Comparison of ENCODE assay signal across 21 mouse cellular contexts in genomic region chr7:66974859-66975258, GRCm38 (mm10).
DNase-seq lines count a peak whose midpoint lies in the region; ATAC-seq and TF ChIP-seq lines count a peak whose summit lies in the region.
"Had no signal": no experiment of that assay in that cellular context is flagged by ENCODE, and none has a peak within 500 bp of the region (broad histone marks: within the 10 kb centered on the region; RNA-seq: fewer than 3 reads in every experiment).

No protein-coding gene starts in this region.

- ATAC-seq in lung, postnatal 0 days: peak; percentile 30; the same call in 1 of the 2 replicates
- peak; percentile 53; the same call in 1 of the 2 replicates for ATAC-seq in limb, embryonic 14.5 days (ENCODE audit: low FRiP score, low read depth)
- no peak for ATAC-seq in kidney, embryonic 16.5 days (ENCODE audit: low FRiP score, low TSS enrichment)
- ATAC-seq: forebrain, embryonic 15.5 days; intestine, embryonic 15.5 days had no signal

- intact Hi-C loops in heart, postnatal 10 days (cut with DNase I): loop anchor here (5.0 kb wide), 1 partner anchor 133 kb away; no protein-coding TSS in a partner anchor

- TF ChIP-seq EP300 in lung, postnatal 0 days (IDR thresholded peaks at IDR 0.05): no peak

- no peaks in the 10 kb centered on the region for H3K4me1 ChIP-seq in lung, postnatal 0 days (ENCODE audit: insufficient read depth, low read depth, low read length)
- peaks cover 12% of the 10 kb centered on the region for H3K4me1 ChIP-seq in limb, embryonic 14.5 days (ENCODE audit: control insufficient read depth, insufficient read depth, low read length)
- 0 out of 2 replicates have a peak, but pooled peaks cover 8% of the 10 kb centered on the region for H3K4me1 ChIP-seq in kidney, embryonic 16.5 days (ENCODE audit: insufficient read depth, low read length)
- H3K4me1 ChIP-seq: forebrain, embryonic 15.5 days; intestine, embryonic 15.5 days; midbrain, embryonic 10.5 days had no signal

- H3K4me3 ChIP-seq in lung, postnatal 0 days (ENCODE audit: low read depth, low read length): no peak overlapping the region
- no peak overlapping the region for H3K4me3 ChIP-seq in limb, embryonic 14.5 days (replicated peaks; ENCODE audit: low read length)
- no peak overlapping the region for H3K4me3 ChIP-seq in kidney, embryonic 16.5 days (ENCODE audit: low read length)
- H3K4me3 ChIP-seq: erythroblast, embryonic 14.5 days; forebrain, embryonic 15.5 days; intestine, embryonic 15.5 days; layer of hippocampus, adult 2 months; midbrain, embryonic 10.5 days had no signal

- H3K9me3 ChIP-seq in lung, postnatal 0 days (ENCODE audit: low read length): no peaks in the 10 kb centered on the region
- H3K9me3 ChIP-seq in limb, embryonic 14.5 days (ENCODE audit: control insufficient read depth, low read length): no peaks in the 10 kb centered on the region
- no peaks in the 10 kb centered on the region for H3K9me3 ChIP-seq in kidney, embryonic 16.5 days (ENCODE audit: low read length)
- H3K9me3 ChIP-seq: forebrain, embryonic 15.5 days; intestine, embryonic 15.5 days; midbrain, embryonic 10.5 days had no signal

- no peak overlapping the region for H3K9ac ChIP-seq in lung, postnatal 0 days (replicated peaks; ENCODE audit: low read depth)
- no peak overlapping the region for H3K9ac ChIP-seq in limb, embryonic 14.5 days (ENCODE audit: low read depth, low read length, severe bottlenecking)
- no peak overlapping the region for H3K9ac ChIP-seq in kidney, embryonic 16.5 days (replicated peaks; ENCODE audit: low read length)
- H3K9ac ChIP-seq: forebrain, embryonic 15.5 days; hindbrain, embryonic 14.5 days; intestine, embryonic 15.5 days had no signal

- no peak for TF ChIP-seq POLR2A in limb, embryonic 14.5 days (IDR thresholded peaks at IDR 0.05; ENCODE audit: borderline replicate concordance, extremely low read depth, insufficient read depth, insufficient read length)

- H3K27me3 ChIP-seq in lung, postnatal 0 days (replicated peaks; ENCODE audit: insufficient read depth, low read length): no peaks in the 10 kb centered on the region
- no peaks in the 10 kb centered on the region for H3K27me3 ChIP-seq in limb, embryonic 14.5 days (ENCODE audit: control insufficient read depth, insufficient read depth, low read length)
- H3K27me3 ChIP-seq in kidney, embryonic 16.5 days (ENCODE audit: insufficient read depth, low read length): no peaks in the 10 kb centered on the region
- H3K27me3 ChIP-seq: forebrain, embryonic 15.5 days; intestine, embryonic 15.5 days had no signal

- H3K36me3 ChIP-seq in lung, postnatal 0 days (ENCODE audit: insufficient read depth, low read length): no peaks in the 10 kb centered on the region
- H3K36me3 ChIP-seq in limb, embryonic 14.5 days (ENCODE audit: control insufficient read depth, insufficient read depth, low read length): no peaks in the 10 kb centered on the region
- H3K36me3 ChIP-seq in kidney, embryonic 16.5 days (ENCODE audit: insufficient read depth, low read length): no peaks in the 10 kb centered on the region
- H3K36me3 ChIP-seq: forebrain, embryonic 15.5 days; intestine, embryonic 15.5 days; midbrain, embryonic 10.5 days had no signal

- no peak overlapping the region for H3K27ac ChIP-seq in lung, postnatal 0 days (ENCODE audit: low read length)
- no peak overlapping the region for H3K27ac ChIP-seq in limb, embryonic 14.5 days (replicated peaks; ENCODE audit: low read depth, low read length)
- H3K27ac ChIP-seq in kidney, embryonic 16.5 days (ENCODE audit: low read length): no peak overlapping the region
- H3K27ac ChIP-seq: forebrain, embryonic 15.5 days; hindbrain, embryonic 14.5 days; intestine, embryonic 15.5 days; kidney, postnatal 0 days; layer of hippocampus, adult 2 months; midbrain, embryonic 10.5 days had no signal

- H3K4me2 ChIP-seq in lung, postnatal 0 days (replicated peaks; ENCODE audit: low read depth, low read length): no peak overlapping the region
- no peak overlapping the region for H3K4me2 ChIP-seq in limb, embryonic 14.5 days (replicated peaks; ENCODE audit: low read depth, low read length, severe bottlenecking)
- H3K4me2 ChIP-seq in kidney, embryonic 16.5 days (replicated peaks; ENCODE audit: low read depth, low read length): no peak overlapping the region
- H3K4me2 ChIP-seq: forebrain, embryonic 15.5 days; hindbrain, embryonic 14.5 days; intestine, embryonic 15.5 days had no signal

- 32% methylated on average over 10 of the region's 10 CpGs for WGBS in lung, postnatal 0 days
- 55% methylated on average over 10 of the region's 10 CpGs for WGBS in limb, embryonic 14.5 days
- 57% methylated on average over 10 of the region's 10 CpGs for WGBS in kidney, embryonic 16.5 days

- peak; percentile 6 for DNase-seq in gastrocnemius, adult 18-20 months (ENCODE audit: low spot score)
- no peak for DNase-seq in gastrocnemius, postnatal 4 days (ENCODE audit: low spot score in 2 of 2)
- no peak for DNase-seq in lung, postnatal 0 days (ENCODE audit: low spot score)
- DNase-seq in lung, postnatal 4 days: no peak
- DNase-seq in heart, postnatal 10 days: peak; percentile 63 to 70
- no peak for DNase-seq in limb, embryonic 14.5 days (ENCODE audit: low spot score)
- no peak for DNase-seq in kidney, adult 11 months
- DNase-seq: adrenal gland, adult 2 months; cerebellum, adult 11-12 months; cerebellum, postnatal 36 days; left cerebral cortex, postnatal 4 days; lung, postnatal 36 days; right cerebral cortex, adult 18-20 months had no signal

- no peak for TF ChIP-seq CTCF in lung, postnatal 0 days (IDR thresholded peaks at IDR 0.05)

Comparison
In these comparisons a context has a peak if more than half of its experiments do, and no peak if none do; other contexts are left out.
1. DNase-seq: peak in gastrocnemius, adult 18-20 months (single experiment) and heart, postnatal 10 days (2 of 2); none in gastrocnemius, postnatal 4 days (0 of 2), lung, postnatal 0 days (single experiment), lung, postnatal 4 days (0 of 2), limb, embryonic 14.5 days (single experiment) and kidney, adult 11 months (single experiment).